Mouse (Mus musculus): ENCODE results near the gene Gng13. TPM values are rescaled to one million over a fixed set of nuclear protein-coding genes. Genes with fewer than 3 reads are reported as not detected.

Gene Gng13
- polyA plus RNA-seq (2015; fragmentation: Nextera tagmentation; extraction: Ambion mirVana): 0.99 and 1.1 TPM in 2 replicates

DNA sequence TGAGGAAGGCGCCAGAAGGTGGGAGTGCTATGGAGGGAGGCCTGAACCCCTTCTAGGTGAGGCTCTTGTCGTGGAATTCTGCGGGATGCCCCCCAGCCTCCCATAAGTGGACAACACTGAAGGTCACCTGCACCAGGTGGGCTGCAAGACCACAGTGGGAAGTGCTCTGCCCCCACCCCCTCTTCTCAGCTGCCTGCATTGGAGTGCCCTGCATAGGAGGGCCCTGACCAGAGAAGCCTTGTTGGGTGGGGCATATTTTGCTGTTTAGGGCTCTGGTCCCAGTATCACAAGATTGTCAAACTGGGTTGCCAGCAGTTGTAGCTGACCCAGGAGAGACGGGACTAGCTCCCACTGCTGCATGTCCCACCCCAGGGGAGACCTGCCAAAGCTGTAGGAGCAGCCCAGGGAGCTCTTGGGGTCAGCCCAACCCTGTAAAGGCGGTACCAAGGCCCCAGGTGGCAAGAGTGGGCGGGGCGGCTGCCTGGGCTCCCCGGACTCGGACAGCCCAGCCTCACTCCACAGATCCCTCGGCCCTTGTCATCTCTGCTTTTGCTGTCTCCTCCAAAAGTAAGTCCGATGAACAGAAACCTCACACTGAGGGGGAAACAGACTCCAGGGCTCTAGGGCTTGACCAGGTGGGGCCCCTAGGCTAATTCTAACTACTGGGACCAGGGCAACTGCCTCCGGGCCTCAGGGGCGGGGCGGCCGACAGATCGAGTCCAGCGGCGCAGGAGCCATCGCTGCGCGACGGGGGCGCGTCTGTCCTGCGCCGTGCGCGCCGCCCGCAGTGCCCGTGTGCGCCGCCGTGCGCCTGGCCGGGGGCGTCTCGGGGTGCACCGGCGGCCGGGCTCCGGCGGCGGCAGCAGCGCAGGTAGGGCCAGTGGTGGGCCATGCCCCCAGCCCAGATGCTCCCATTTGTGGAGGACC lies at the start of gene Gng13:
Gene Gng13, plus strand, starts transcription at position 461 of the 927 bp plus-strand sequence.
- 2% methylated on average over 42 of the region's 45 CpGs for WGBS
- peak within 1 kb of the TSS; percentile 91 for H3K4me2 ChIP-seq
- peaks cover 21% of the 10 kb centered on the region for H3K4me1 ChIP-seq
- no peaks in the 10 kb centered on the region for H3K9me3 ChIP-seq (replicated peaks)
- peak within 1 kb of the TSS; percentile 46 for H3K4me3 ChIP-seq (replicated peaks)
- no peak within 1 kb of the TSS for H3K27ac ChIP-seq
- H3K9ac ChIP-seq: peak within 1 kb of the TSS; percentile 53
- H3K27me3 ChIP-seq: peaks cover 41% of the 10 kb centered on the region
- peak; percentile 74; the same call in 1 of the 2 replicates for ATAC-seq (replicated peaks; ENCODE audit: low FRiP score)
- H3K36me3 ChIP-seq: peaks cover 31% of the 10 kb centered on the region

DNA sequence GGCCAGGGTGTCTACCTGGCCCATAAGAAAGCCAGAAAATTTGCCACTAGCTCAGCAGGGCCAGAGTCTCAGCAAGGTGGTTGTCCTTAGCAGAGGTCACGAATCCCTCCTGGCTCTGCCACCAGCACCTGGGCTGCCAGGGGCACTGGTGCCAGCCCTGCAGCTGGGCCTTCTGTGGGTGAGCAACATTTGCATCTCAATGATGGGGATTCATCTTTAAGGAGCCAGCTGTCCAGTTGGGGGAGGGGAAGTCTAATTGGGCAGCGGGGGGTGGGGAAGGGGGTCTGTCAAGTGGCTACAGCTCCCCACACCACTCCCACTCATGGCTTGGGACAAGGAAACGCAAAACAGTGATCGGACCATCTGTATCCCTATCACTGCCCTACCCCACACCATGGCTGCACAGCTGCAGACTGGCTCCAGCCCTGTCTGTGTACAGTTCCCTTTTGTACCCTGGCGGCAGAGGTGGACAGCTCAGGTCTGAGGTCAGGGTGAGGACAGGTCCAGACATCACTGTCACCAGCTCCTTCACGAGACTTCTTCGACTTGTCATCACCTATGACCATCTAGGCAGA lies 48.4 kb upstream of the Gng13 start:
- Histone ChIP-seq H3K36me3 (no peaks in the 10 kb centered on the region), H3K4me1 (no peaks in the 10 kb centered on the region), H3K9ac (no peak overlapping the region), H3K27ac (no peak overlapping the region), H3K4me2 (no peak overlapping the region), H3K27me3 (peaks cover 3% of the 10 kb centered on the region; the same call in 1 of the 2 replicates), H3K9me3 (replicated peaks) (no peaks in the 10 kb centered on the region), H3K4me3 (replicated peaks) (no peak overlapping the region)
- ATAC-seq (replicated peaks; ENCODE audit: low FRiP score): no peak
- 76% methylated on average over 7 of the region's 7 CpGs for WGBS

DNA sequence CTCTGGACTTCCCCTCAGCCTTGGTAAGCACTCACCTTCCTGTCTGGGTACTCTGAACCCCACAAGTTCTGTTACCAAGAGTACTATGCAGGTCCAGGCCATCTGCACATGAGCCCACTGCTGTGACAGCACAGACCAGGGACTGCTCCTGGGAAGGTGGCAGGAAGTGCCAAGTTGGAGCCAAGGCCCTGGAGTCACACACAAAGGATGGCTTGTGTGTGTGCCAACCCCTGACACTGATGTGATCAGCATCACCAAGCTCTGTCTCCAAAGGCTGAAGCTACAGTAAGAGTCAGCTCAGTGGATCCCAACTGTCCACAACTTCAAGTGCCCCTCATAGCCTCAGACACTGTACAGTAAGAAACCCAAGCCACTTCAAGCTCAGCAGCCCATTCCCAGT lies 44.0 kb upstream of the Gng13 start:
- 0 out of 2 replicates have a peak, but pooled peaks cover 4% of the 10 kb centered on the region for H3K9me3 ChIP-seq (replicated peaks)
- no peaks in the 10 kb centered on the region for H3K27me3 ChIP-seq
- H3K4me1 ChIP-seq: no peaks in the 10 kb centered on the region
- H3K27ac ChIP-seq: no peak overlapping the region
- no peak overlapping the region for H3K4me3 ChIP-seq (replicated peaks)
- H3K9ac ChIP-seq: no peak overlapping the region
- H3K4me2 ChIP-seq: no peak overlapping the region
- ATAC-seq (replicated peaks; ENCODE audit: low FRiP score): no peak
- H3K36me3 ChIP-seq: no peaks in the 10 kb centered on the region

DNA sequence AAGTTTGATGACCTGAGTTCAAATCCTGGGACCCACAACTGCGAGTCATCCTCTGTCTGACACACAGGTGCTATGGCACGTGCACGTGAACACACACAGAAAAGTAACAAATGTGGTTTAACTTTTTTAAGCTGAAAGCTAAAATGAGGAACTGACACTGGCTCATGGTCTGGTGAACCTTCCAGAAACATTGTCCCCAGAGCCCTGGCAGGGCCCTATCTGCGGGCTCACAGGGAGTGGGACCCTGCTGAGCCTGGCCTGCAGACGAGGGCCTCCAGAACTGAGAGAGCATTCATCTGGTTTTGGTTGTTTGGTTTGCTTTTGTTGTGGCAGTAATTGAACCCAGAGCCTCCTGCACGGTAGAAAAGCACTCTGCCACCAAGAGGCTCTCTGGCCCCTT lies 39.0 kb upstream of the Gng13 start:
- H3K9ac ChIP-seq: no peak overlapping the region
- no peak overlapping the region for H3K4me3 ChIP-seq (replicated peaks)
- H3K4me2 ChIP-seq: no peak overlapping the region
- H3K27me3 ChIP-seq: no peaks in the 10 kb centered on the region
- no peaks in the 10 kb centered on the region for H3K4me1 ChIP-seq
- 66% methylated on average over 6 of the region's 6 CpGs for WGBS
- 0 out of 2 replicates have a peak, but pooled peaks cover 4% of the 10 kb centered on the region for H3K9me3 ChIP-seq (replicated peaks)
- H3K36me3 ChIP-seq: no peaks in the 10 kb centered on the region
- no peak for ATAC-seq (replicated peaks; ENCODE audit: low FRiP score)
- H3K27ac ChIP-seq: no peak overlapping the region

DNA sequence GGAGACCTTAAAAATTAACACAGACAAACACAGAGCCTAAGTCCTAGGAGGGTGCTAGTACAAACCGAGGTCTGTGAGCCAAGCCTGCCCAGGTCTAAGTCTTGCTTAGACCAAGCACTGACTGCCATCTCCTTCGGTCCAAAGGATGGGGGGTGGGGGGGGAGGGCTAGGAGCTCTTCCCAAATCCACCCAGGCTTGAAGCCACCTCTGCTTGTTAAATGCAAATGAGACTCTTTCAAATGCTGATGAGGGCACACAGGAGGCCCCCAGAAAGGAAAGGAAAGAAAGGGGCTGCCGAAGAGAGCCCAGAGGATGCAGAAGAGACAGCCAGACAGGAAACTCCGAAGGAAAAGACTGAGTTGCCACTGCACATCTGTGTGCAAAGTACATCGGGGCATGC lies 37.2 kb upstream of the Gng13 start:
- Histone ChIP-seq H3K9me3 (replicated peaks) (0 out of 2 replicates have a peak, but pooled peaks cover 4% of the 10 kb centered on the region), H3K4me3 (replicated peaks) (no peak overlapping the region), H3K9ac (no peak overlapping the region), H3K27me3 (peaks cover 4% of the 10 kb centered on the region; the same call in 1 of the 2 replicates), H3K27ac (no peak overlapping the region), H3K4me2 (no peak overlapping the region), H3K4me1 (no peaks in the 10 kb centered on the region), H3K36me3 (no peaks in the 10 kb centered on the region)
- no peak for ATAC-seq (replicated peaks; ENCODE audit: low FRiP score)
- 6% methylated on average over 5 of the region's 5 CpGs for WGBS

DNA sequence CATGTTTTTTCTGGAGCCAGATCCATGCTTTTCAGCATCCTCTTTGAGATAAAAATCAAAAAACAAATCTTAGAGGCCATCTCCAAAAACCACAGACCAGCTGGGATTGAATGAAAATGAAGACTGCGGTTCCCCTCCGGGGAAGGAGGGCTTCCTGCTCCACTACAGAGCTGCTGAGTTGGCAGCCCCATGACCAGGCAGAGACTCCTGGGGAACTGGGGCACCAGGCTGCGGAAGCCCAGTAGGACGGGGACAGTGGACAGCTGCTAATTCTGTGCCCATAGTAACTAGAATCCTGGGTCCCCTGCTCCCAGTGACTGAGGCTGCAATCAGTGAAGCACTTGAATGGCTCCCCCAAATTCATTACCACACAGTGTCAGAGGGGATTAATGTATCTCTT lies 35.3 kb upstream of the Gng13 start:
- Histone ChIP-seq H3K9me3 (replicated peaks) (no peaks in the 10 kb centered on the region), H3K27me3 (peaks cover 7% of the 10 kb centered on the region; the same call in 1 of the 2 replicates), H3K27ac (no peak overlapping the region), H3K4me3 (replicated peaks) (no peak overlapping the region), H3K36me3 (no peaks in the 10 kb centered on the region), H3K4me2 (no peak overlapping the region), H3K4me1 (no peaks in the 10 kb centered on the region), H3K9ac (no peak overlapping the region)
- no peak for ATAC-seq (replicated peaks; ENCODE audit: low FRiP score)
- WGBS: 79% methylated on average over 4 of the region's 4 CpGs

DNA sequence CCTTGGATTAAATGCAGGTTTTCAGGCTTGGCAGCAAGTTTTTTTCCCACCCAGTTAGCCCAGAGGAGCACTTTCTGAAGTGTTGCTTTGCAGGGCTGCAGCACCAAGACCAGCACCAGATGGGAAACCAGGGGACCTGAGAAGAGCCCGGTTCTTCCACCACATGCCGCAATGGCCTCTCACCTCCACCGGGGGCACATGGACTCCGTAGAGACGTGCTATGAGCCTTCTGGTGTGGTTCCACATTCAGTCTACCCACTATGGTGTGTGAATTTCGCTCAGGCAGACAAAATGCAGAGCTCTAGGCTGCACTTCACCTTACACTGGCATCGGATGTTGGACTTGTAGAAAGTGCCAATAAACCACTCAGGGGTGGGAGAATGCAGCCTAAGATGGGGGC lies 30.6 kb upstream of the Gng13 start:
- H3K9ac ChIP-seq: no peak overlapping the region
- H3K27me3 ChIP-seq: peaks cover 10% of the 10 kb centered on the region; the same call in 1 of the 2 replicates
- H3K9me3 ChIP-seq (replicated peaks): no peaks in the 10 kb centered on the region
- no peaks in the 10 kb centered on the region for H3K4me1 ChIP-seq
- WGBS: 47% methylated on average over 7 of the region's 7 CpGs
- H3K36me3 ChIP-seq: no peaks in the 10 kb centered on the region
- ATAC-seq (replicated peaks; ENCODE audit: low FRiP score): no peak
- H3K4me3 ChIP-seq (replicated peaks): no peak overlapping the region
- no peak overlapping the region for H3K4me2 ChIP-seq
- no peak overlapping the region for H3K27ac ChIP-seq

DNA sequence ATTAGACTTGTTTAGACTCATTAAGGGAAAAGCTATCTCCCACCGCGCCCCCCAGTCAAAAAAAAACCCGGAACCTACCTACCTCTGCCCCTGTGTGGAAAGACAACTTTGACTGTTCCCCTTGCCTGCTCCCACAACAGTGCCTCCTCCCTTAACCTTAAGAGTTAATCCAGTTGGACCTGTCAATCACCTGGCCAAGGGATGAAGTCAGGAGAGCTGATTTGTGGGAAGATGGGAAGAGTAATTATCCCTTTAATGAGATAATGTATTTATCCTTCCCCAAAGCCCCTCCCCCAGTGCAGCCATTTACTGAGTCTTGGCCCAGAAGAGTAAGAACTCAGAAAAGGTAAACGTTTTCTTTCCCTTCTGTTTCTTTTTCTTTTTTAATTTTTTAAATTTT lies 28.0 kb upstream of the Gng13 start:
- Histone ChIP-seq H3K27ac (no peak overlapping the region), H3K4me1 (no peaks in the 10 kb centered on the region), H3K27me3 (peaks cover 10% of the 10 kb centered on the region; the same call in 1 of the 2 replicates), H3K9ac (no peak overlapping the region), H3K4me3 (replicated peaks) (no peak overlapping the region), H3K4me2 (no peak overlapping the region), H3K9me3 (replicated peaks) (no peaks in the 10 kb centered on the region), H3K36me3 (no peaks in the 10 kb centered on the region)
- 73% methylated on average over 4 of the region's 4 CpGs for WGBS
- no peak for ATAC-seq (replicated peaks; ENCODE audit: low FRiP score)

DNA sequence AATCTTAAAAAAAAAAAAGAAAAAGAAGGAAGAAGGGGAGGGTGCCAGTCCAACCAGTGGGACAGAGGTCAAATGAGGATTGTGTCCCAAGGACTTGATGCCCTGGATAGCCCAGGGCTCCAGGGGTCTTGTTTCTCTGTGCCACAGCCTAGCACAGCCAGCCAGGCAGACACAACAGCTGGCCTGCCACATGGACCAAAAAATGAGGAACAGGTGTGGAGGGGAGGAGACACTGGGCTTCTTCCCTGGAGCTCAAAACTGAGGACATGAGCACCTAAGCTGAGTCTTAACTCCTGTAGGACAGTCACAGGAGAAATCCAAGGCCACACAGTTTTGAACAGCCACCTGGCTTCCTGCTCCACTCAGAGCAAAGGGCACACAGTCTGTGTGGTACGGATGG lies 20.7 kb upstream of the Gng13 start:
- no peak overlapping the region for H3K9ac ChIP-seq
- no peaks in the 10 kb centered on the region for H3K4me1 ChIP-seq
- no peak overlapping the region for H3K27ac ChIP-seq
- H3K4me2 ChIP-seq: no peak overlapping the region
- no peaks in the 10 kb centered on the region for H3K36me3 ChIP-seq
- no peak for ATAC-seq (replicated peaks; ENCODE audit: low FRiP score)
- no peaks in the 10 kb centered on the region for H3K9me3 ChIP-seq (replicated peaks)
- 0 out of 2 replicates have a peak, but pooled peaks cover 3% of the 10 kb centered on the region for H3K27me3 ChIP-seq
- 25% methylated on average over 1 of the region's 1 CpGs for WGBS
- H3K4me3 ChIP-seq (replicated peaks): no peak overlapping the region

DNA sequence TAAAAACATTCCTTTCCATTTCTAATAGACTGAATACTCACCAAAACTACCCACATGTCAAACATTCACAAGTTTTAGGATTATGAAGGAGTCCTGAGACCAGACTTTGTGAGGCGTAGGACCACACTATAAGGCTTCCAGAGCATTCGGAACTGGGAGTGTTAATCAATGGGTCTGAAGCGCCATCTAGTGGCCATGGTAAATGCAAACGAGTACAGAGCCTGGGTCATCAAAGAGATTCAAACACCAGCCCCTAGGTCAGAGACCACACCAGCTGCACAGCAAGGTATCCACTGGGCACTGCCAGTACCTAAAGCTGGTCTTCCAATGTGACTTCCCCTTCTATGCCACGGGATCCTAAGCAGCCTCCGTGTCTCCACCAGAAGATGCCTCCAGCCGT lies 18.5 kb upstream of the Gng13 start:
- Histone ChIP-seq H3K36me3 (no peaks in the 10 kb centered on the region), H3K27ac (no peak overlapping the region), H3K4me2 (no peak overlapping the region), H3K9ac (no peak overlapping the region), H3K27me3 (0 out of 2 replicates have a peak, but pooled peaks cover 3% of the 10 kb centered on the region), H3K9me3 (replicated peaks) (no peaks in the 10 kb centered on the region), H3K4me3 (replicated peaks) (no peak overlapping the region), H3K4me1 (no peaks in the 10 kb centered on the region)
- 0 out of 2 replicates have a peak, but pooled peaks have one; percentile 62 for ATAC-seq (replicated peaks; ENCODE audit: low FRiP score)
- WGBS: 10% methylated on average over 7 of the region's 7 CpGs

DNA sequence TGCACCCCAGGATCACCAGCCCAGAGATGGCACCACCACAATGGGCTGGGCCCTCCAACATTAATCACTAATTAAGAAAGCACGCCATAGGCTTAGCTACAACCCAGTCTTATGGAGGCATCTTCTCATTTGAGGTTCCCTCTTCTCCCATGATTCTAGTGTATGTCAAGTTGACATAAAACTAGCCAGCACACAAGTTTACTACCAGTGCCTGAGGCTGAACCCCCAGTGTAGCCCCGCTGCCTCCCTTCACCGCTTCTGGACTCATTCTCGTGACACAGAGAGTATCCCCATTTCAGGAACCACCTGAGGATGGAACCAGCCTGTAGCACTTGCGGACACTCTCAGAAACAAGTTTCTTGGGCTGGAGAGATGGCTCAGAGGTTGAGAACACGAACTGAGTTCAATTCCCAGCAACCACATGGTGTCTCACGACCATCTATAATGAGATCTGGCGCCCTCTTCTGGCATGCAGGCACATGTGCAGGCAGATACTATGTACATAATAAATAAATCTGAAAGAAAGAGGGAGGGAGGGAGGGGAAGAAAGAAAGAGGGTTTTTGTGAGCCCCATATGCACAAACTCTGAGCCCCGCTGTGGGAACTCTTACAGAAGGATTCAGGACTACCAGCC lies 16.0 kb upstream of the Gng13 start:
- 0 out of 2 replicates have a peak, but pooled peaks cover 3% of the 10 kb centered on the region for H3K27me3 ChIP-seq
- no peak overlapping the region for H3K4me2 ChIP-seq
- no peak overlapping the region for H3K27ac ChIP-seq
- no peak overlapping the region for H3K4me3 ChIP-seq (replicated peaks)
- no peak for ATAC-seq (replicated peaks; ENCODE audit: low FRiP score)
- no peaks in the 10 kb centered on the region for H3K9me3 ChIP-seq (replicated peaks)
- H3K4me1 ChIP-seq: no peaks in the 10 kb centered on the region
- no peaks in the 10 kb centered on the region for H3K36me3 ChIP-seq
- no peak overlapping the region for H3K9ac ChIP-seq
- 62% methylated on average over 9 of the region's 9 CpGs for WGBS

DNA sequence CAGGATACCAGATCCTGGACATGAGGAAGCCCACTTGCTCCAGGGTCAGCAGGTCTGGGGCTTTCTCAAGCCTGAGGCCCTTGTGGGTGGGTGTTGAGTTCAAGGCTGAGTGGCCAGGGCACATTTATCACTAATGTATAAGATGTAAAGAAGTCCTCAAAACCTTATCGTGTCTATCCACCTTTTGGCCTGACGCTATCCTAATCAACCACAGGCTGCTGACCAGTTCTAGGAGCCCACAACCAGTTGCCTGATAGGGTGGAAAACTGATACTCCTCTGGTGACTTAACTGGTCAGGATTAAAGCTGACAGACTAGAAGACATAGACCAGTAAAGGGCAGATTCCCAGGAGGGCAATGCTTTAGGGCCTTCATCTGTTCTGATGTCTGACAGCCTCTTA lies 7.0 kb upstream of the Gng13 start:
- no peaks in the 10 kb centered on the region for H3K4me1 ChIP-seq
- no peak overlapping the region for H3K27ac ChIP-seq
- H3K9me3 ChIP-seq (replicated peaks): no peaks in the 10 kb centered on the region
- H3K4me3 ChIP-seq (replicated peaks): no peak overlapping the region
- no peaks in the 10 kb centered on the region for H3K36me3 ChIP-seq
- H3K9ac ChIP-seq: no peak overlapping the region
- H3K4me2 ChIP-seq: no peak overlapping the region
- H3K27me3 ChIP-seq: peaks cover 3% of the 10 kb centered on the region
- no peak for ATAC-seq (replicated peaks; ENCODE audit: low FRiP score)
- 95% methylated on average over 2 of the region's 2 CpGs for WGBS
